Comparison of ENCODE assay signal across 20 mouse cellular contexts in the genomic region with DNA sequence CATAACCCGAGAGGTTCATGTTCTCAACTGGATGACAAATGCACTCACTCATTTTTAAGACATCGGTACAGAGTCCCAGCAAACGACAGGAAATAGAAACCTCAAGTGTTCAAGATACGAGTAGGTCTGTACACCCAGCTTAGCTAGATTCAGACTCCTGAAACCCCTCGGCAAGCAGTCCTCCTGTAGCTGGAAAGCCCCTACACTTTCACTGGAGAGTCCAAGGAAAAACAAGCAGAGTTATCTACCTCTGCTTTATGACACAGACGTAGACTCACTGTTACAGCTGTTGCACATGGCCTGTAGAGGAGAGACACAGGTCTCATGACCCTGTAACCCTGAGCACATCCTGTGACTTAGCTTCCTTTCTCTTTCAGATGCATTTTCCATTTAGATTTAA. TPM values are rescaled to one million over a fixed set of nuclear protein-coding genes. Genes with fewer than 3 reads are reported as not detected.
DNase-seq lines count a peak whose midpoint lies in the region; ATAC-seq and TF ChIP-seq lines count a peak whose summit lies in the region.
"Had no signal": no experiment of that assay in that cellular context is flagged by ENCODE, and none has a peak within 500 bp of the region (broad histone marks: within the 10 kb centered on the region; RNA-seq: fewer than 3 reads in every experiment).

No protein-coding gene starts in this region.

- H3K4me2 ChIP-seq in CH12.LX (ENCODE audit: insufficient read depth, low read depth, poor library complexity, severe bottlenecking), result peak overlapping the region; percentile 63
- H3K4me2 ChIP-seq in midbrain, embryonic 14.5 days (ENCODE audit: low read length), result no peak overlapping the region
- H3K4me2 ChIP-seq: embryonic facial prominence, embryonic 15.5 days; heart, embryonic 11.5 days; limb, embryonic 15.5 days; midbrain, embryonic 12.5 days had no signal

- H3K9ac ChIP-seq in CH12.LX (ENCODE audit: insufficient read depth, low read depth), result peak overlapping the region; percentile 58; the same call in 1 of the 2 replicates
- H3K9ac ChIP-seq in midbrain, embryonic 14.5 days (replicated peaks; ENCODE audit: low read length), result no peak overlapping the region
- H3K9ac ChIP-seq: embryonic facial prominence, embryonic 15.5 days; limb, embryonic 15.5 days; midbrain, embryonic 12.5 days had no signal

- peaks cover 57% of the 10 kb centered on the region for H3K79me2 ChIP-seq in CH12.LX (replicated peaks; ENCODE audit: control insufficient read depth, extremely low read depth, insufficient read depth, poor library complexity, severe bottlenecking)

- TF ChIP-seq CTCF in CH12.LX (conservative IDR thresholded peaks at IDR 0.05 in 1 of 2, IDR thresholded peaks at IDR 0.05 in 1 of 2; ENCODE audit: low read depth in 2 of 2, low read length in 2 of 2), result no peak

- TF ChIP-seq EP300 in CH12.LX (IDR thresholded peaks at IDR 0.05; ENCODE audit: low read length), result peak; percentile 74

- H3K4me3 ChIP-seq in CH12.LX (replicated peaks in 1 of 3; ENCODE audit: low read depth in 2 of 3, low read length in 2 of 3, poor library complexity in 1 of 3), result peak overlapping the region in 1 of 3 experiments; percentile 14
- H3K4me3 ChIP-seq in midbrain, embryonic 14.5 days (replicated peaks; ENCODE audit: low read depth, low read length), result no peak overlapping the region
- H3K4me3 ChIP-seq: embryonic facial prominence, embryonic 15.5 days; limb, embryonic 15.5 days; midbrain, embryonic 12.5 days had no signal

- dilution Hi-C loops in CH12.LX (cut with MboI; ENCODE audit: extremely low pct_ligation_motif_present, extremely low pct_unique_long_range_greater_than_20kb, low sequenced_read_pairs), result no loop called here

- in situ Hi-C loops in CH12.LX (cut with MboI; ENCODE audit: low pct_ligation_motif_present, low pct_unique_long_range_greater_than_20kb, low sequenced_read_pairs), result no loop called here

- H3K36me3 ChIP-seq in CH12.LX (replicated peaks in 1 of 2; ENCODE audit: control insufficient read depth in 1 of 2, insufficient read depth in 1 of 2, low read length in 1 of 2), result peaks cover 2 to 20% of the 10 kb centered on the region in 2 experiments
- no peaks in the 10 kb centered on the region for H3K36me3 ChIP-seq in midbrain, embryonic 14.5 days (ENCODE audit: control insufficient read depth, insufficient read depth, low read length)
- H3K36me3 ChIP-seq: embryonic facial prominence, embryonic 15.5 days; limb, embryonic 15.5 days; midbrain, embryonic 12.5 days had no signal

- H3K4me1 ChIP-seq in CH12.LX (ENCODE audit: control insufficient read depth in 1 of 2, insufficient read depth in 2 of 2), result peaks cover 36 to 87% of the 10 kb centered on the region in 2 experiments
- H3K4me1 ChIP-seq in midbrain, embryonic 14.5 days (ENCODE audit: control insufficient read depth, insufficient read depth, low read length), result no peaks in the 10 kb centered on the region
- H3K4me1 ChIP-seq: embryonic facial prominence, embryonic 15.5 days; limb, embryonic 15.5 days; midbrain, embryonic 12.5 days had no signal

- no peak; the same call in 1 of the 2 replicates for TF ChIP-seq POLR2A in CH12.LX (IDR thresholded peaks at IDR 0.05; ENCODE audit: low read depth, low read length)

- ATAC-seq in neutrophil, adult 5-6 weeks (ENCODE audit: extremely low read depth, insufficient number of reproducible peaks, low FRiP score, poor library complexity, severe bottlenecking), result peak; percentile 57; the same call in 1 of the 2 replicates
- no peak for ATAC-seq in midbrain, embryonic 14.5 days (ENCODE audit: low FRiP score, low TSS enrichment)
- ATAC-seq: hindbrain, embryonic 16.5 days; Patski had no signal

- no peaks in the 10 kb centered on the region for H3K9me3 ChIP-seq in CH12.LX (replicated peaks; ENCODE audit: low read length)
- no peaks in the 10 kb centered on the region for H3K9me3 ChIP-seq in midbrain, embryonic 14.5 days (ENCODE audit: control insufficient read depth, low read length)
- H3K9me3 ChIP-seq: embryonic facial prominence, embryonic 15.5 days; limb, embryonic 15.5 days; midbrain, embryonic 12.5 days had no signal

- no peak; the same call in 1 of the 2 replicates for TF ChIP-seq RAD21 in CH12.LX (IDR thresholded peaks at IDR 0.05; ENCODE audit: low read depth, low read length)

- no peaks in the 10 kb centered on the region for H3K27me3 ChIP-seq in CH12.LX (replicated peaks)
- no peaks in the 10 kb centered on the region for H3K27me3 ChIP-seq in midbrain, embryonic 14.5 days (ENCODE audit: control insufficient read depth, insufficient read depth, low read length)
- H3K27me3 ChIP-seq: embryonic facial prominence, embryonic 15.5 days; limb, embryonic 15.5 days; midbrain, embryonic 12.5 days had no signal

- peak overlapping the region; percentile 93 for H3K27ac ChIP-seq in CH12.LX (ENCODE audit: insufficient read depth, low read depth)
- no peak overlapping the region for H3K27ac ChIP-seq in midbrain, embryonic 14.5 days (replicated peaks; ENCODE audit: low read depth, low read length)
- H3K27ac ChIP-seq: embryonic facial prominence, embryonic 15.5 days; limb, embryonic 15.5 days; midbrain, embryonic 12.5 days had no signal

- peak; percentile 89 for DNase-seq in CH12.LX (ENCODE audit: extremely low read depth)
- peak; percentile 88 for DNase-seq in induced T-regulatory cell, adult 2 months (ENCODE audit: low read depth)
- DNase-seq in thymus, postnatal 4 days, result peak; percentile 33
- no peak for DNase-seq in midbrain, embryonic 14.5 days
- DNase-seq in testis, postnatal 14 days (ENCODE audit: low spot score), result no peak
- no peak for DNase-seq in heart, adult 9 months (ENCODE audit: low spot score in 2 of 2)
- DNase-seq: cerebellum, adult 9-10 months; gastrocnemius, postnatal 25 days; heart, postnatal 14 days; kidney, adult 2 months; kidney, postnatal 14 days; layer of hippocampus, adult 9-11 months; lung, postnatal 14 days had no signal

- WGBS in midbrain, embryonic 14.5 days, result 93% methylated on average over 6 of the region's 6 CpGs

TF ChIP-seq in CH12.LX, 34 proteins besides CTCF, POLR2A, EP300 and RAD21:
- TF ChIP-seq ETS1 (conservative IDR thresholded peaks at IDR 0.05; ENCODE audit: low read depth, low read length) (peak; percentile 93), JUN (IDR thresholded peaks at IDR 0.05; ENCODE audit: insufficient read depth, low read depth, low read length) (no peak), MEF2A (IDR thresholded peaks at IDR 0.05; ENCODE audit: borderline replicate concordance, low read depth, low read length) (peak; percentile 73), MAX (IDR thresholded peaks at IDR 0.05; ENCODE audit: low read length) (peak; percentile 85), KAT2A (IDR thresholded peaks at IDR 0.05; ENCODE audit: insufficient replicate concordance, low read length) (no peak), POLR2AphosphoS2 (IDR thresholded peaks at IDR 0.05; ENCODE audit: low read depth, low read length) (0 out of 2 replicates have a peak, but pooled peaks have one; percentile 40), NELFE (IDR thresholded peaks at IDR 0.05; ENCODE audit: low read depth, low read length) (no peak), ELF1 (IDR thresholded peaks at IDR 0.05; ENCODE audit: low read depth, low read length) (no peak; the same call in 1 of the 2 replicates), NRF1 (IDR thresholded peaks at IDR 0.05; ENCODE audit: low read depth, low read length) (no peak), E2F4 (IDR thresholded peaks at IDR 0.05; ENCODE audit: insufficient replicate concordance, low read depth, low read length) (peak; percentile 23; the same call in 1 of the 2 replicates), BHLHE40 (IDR thresholded peaks at IDR 0.05; ENCODE audit: low read depth, low read length) (peak; percentile 94), MAZ (IDR thresholded peaks at IDR 0.05; ENCODE audit: low read depth, low read length) (no peak; the same call in 1 of the 2 replicates), MAFK (IDR thresholded peaks at IDR 0.05; ENCODE audit: insufficient replicate concordance, low read length) (0 out of 2 replicates have a peak, but pooled peaks have one; percentile 56), MXI1 (IDR thresholded peaks at IDR 0.05; ENCODE audit: low read depth, low read length) (peak; percentile 85), JUND (conservative IDR thresholded peaks at IDR 0.05; ENCODE audit: low read depth, low read length) (peak; percentile 67; the same call in 1 of the 2 replicates), UBTF (IDR thresholded peaks at IDR 0.05; ENCODE audit: low read depth, low read length) (no peak), ZC3H11A (IDR thresholded peaks at IDR 0.05; ENCODE audit: low read depth, low read length) (no peak), MYC (IDR thresholded peaks at IDR 0.05; ENCODE audit: low read depth, low read length) (peak; percentile 92), TCF12 (IDR thresholded peaks at IDR 0.05; ENCODE audit: low read depth, low read length) (peak; percentile 64), ZKSCAN1 (IDR thresholded peaks at IDR 0.05; ENCODE audit: borderline replicate concordance, low read depth, low read length) (no peak), GABPA (IDR thresholded peaks at IDR 0.05; ENCODE audit: insufficient replicate concordance, low read depth, low read length) (no peak), CHD2 (IDR thresholded peaks at IDR 0.05; ENCODE audit: low read length) (no peak), ZNF384 (IDR thresholded peaks at IDR 0.05; ENCODE audit: low read depth, low read length) (no peak; the same call in 1 of the 2 replicates), IRF4 (IDR thresholded peaks at IDR 0.05; ENCODE audit: low read depth, low read length) (peak; percentile 86), HCFC1 (IDR thresholded peaks at IDR 0.05; ENCODE audit: low read depth, low read length) (no peak; the same call in 1 of the 2 replicates), RCOR1 (conservative IDR thresholded peaks at IDR 0.05; ENCODE audit: low read depth, low read length) (0 out of 2 replicates have a peak, but pooled peaks have one; percentile 46), PAX5 (IDR thresholded peaks at IDR 0.05; ENCODE audit: low read length) (no peak), USF2 (conservative IDR thresholded peaks at IDR 0.05; ENCODE audit: low read depth, low read length) (no peak), SMC3 (IDR thresholded peaks at IDR 0.05; ENCODE audit: low read depth, low read length) (no peak), TBP (conservative IDR thresholded peaks at IDR 0.05; ENCODE audit: low read depth, low read length) (0 out of 2 replicates have a peak, but pooled peaks have one; percentile 30)

RNA-seq across cellular contexts. Expression of gene Dock10, which starts 12.1 kb away (rescaled TPM):
- total RNA-seq in CH12.LX (2012; rRNA removed) (41.4 and 44.7 TPM in 2 replicates), CH12.LX (2014; rRNA removed) (62.2 and 74.4 TPM in 2 replicates)
- polyA plus RNA-seq in CH12.LX (2012; ENCODE audit: insufficient read length, low read depth), result 66.2 and 77.2 TPM in 2 replicates
- 186 and 187 TPM in 2 replicates for total RNA-seq in neutrophil, adult 5-6 weeks (2017)
- 3.1 and 3.3 TPM in 2 replicates for polyA plus RNA-seq in midbrain, embryonic 14.5 days (2014; fragmentation: Nextera tagmentation; extraction: Ambion mirVana)

Comparison
In these comparisons a context has a peak if more than half of its experiments do, and no peak if none do; other contexts are left out.
1. DNase-seq: peak in CH12.LX (single experiment), induced T-regulatory cell, adult 2 months (single experiment) and thymus, postnatal 4 days (single experiment); none in midbrain, embryonic 14.5 days (single experiment), testis, postnatal 14 days (single experiment) and heart, adult 9 months (0 of 2).